Mouse (Mus musculus) limb, embryonic 14.5 days (tissue): ENCODE data around the gene Prtg. TPM values are rescaled to one million over a fixed set of nuclear protein-coding genes. Genes with fewer than 3 reads are reported as not detected.
A peak's percentile ranks its signal among the peaks of the same experiment; 100 is the strongest.

Experiments
- ATAC-seq: fragments of 200-750 bp; cut with Nextera tagmentation; 2 replicates; pipeline ENCODE4 v1.8.0; 2017; ENCODE audit warnings: low read depth, moderate number of reproducible peaks, moderate TSS enrichment; ENCODE audit not compliant: low FRiP score
- DNase-seq: peaks from one replicate; pipeline ENCODE4 v3.0.0-alpha.2; 2015; ENCODE audit warnings: low spot score
- H3K27ac ChIP-seq: fragments of 300-500 bp; sonication (generic); replicated peaks from 2 replicates; pipeline ENCODE4 v1.5.1; 2014; ENCODE audit warnings: low read depth, mild to moderate bottlenecking, low read length, moderate library complexity, mixed read lengths
- H3K27me3 ChIP-seq: fragments of 300-500 bp; sonication (generic); 2 replicates; pipeline ENCODE4 v1.6.1; 2014; ENCODE audit warnings: low read length, mixed read lengths; ENCODE audit not compliant: control insufficient read depth, insufficient read depth
- H3K36me3 ChIP-seq: fragments of 300-500 bp; sonication (generic); 2 replicates; pipeline ENCODE4 v1.6.1; 2014; ENCODE audit warnings: mild to moderate bottlenecking, low read length, moderate library complexity, mixed read lengths; ENCODE audit not compliant: control insufficient read depth, insufficient read depth
- H3K4me1 ChIP-seq: fragments of 300-500 bp; sonication (generic); 2 replicates; pipeline ENCODE4 v1.6.1; 2014; ENCODE audit warnings: antibody characterized with exemption, low read length, mixed read lengths; ENCODE audit not compliant: control insufficient read depth, insufficient read depth
- H3K4me2 ChIP-seq: fragments of 300-500 bp; sonication (generic); replicated peaks from 2 replicates; pipeline ENCODE4 v1.6.1; 2014; ENCODE audit warnings: low read depth, mild to moderate bottlenecking, low read length, moderate library complexity; ENCODE audit not compliant: severe bottlenecking
- H3K4me3 ChIP-seq: fragments of 300-500 bp; sonication (generic); replicated peaks from 2 replicates; pipeline ENCODE4 v1.5.1; 2014; ENCODE audit warnings: low read length
- H3K9ac ChIP-seq: fragments of 300-500 bp; sonication (generic); 2 replicates; pipeline ENCODE4 v1.6.1; 2014; ENCODE audit warnings: mild to moderate bottlenecking, low read depth, low read length, moderate library complexity; ENCODE audit not compliant: severe bottlenecking
- H3K9me3 ChIP-seq: fragments of 300-500 bp; sonication (generic); 2 replicates; pipeline ENCODE4 v1.6.1; 2016; ENCODE audit warnings: low read length; ENCODE audit not compliant: control insufficient read depth
- POLR2A ChIP-seq: fragments of 200-500 bp; IDR thresholded peaks from 2 replicates; pipeline ENCODE4 v1.8.0; 2012; ENCODE audit warnings: inconsistent platforms, mild to moderate bottlenecking, moderate library complexity, borderline replicate concordance; ENCODE audit not compliant: insufficient read depth, insufficient read length; ENCODE audit errors: extremely low read depth
- WGBS: fragments of 180-500 bp; shearing (Covaris S2); extraction: QIAGEN DNeasy Blood & Tissue Kit; methylation state at CpG from one replicate; pipeline ENCODE4 v1.1.7; 2014; 5-methylcytosine and 5-hydroxymethylcytosine counted together
- polyA plus RNA-seq, 2 experiments: library from polyadenylated mRNA; depleted of rRNA in 1 of 2; stranded (reverse) in 1 of 2; unstranded in 1 of 2; fragments of >200 nt; fragmentation: Nextera tagmentation in 1 of 2; extraction: Ambion mirVana in 1 of 2; gene quantifications; 2 replicates each; pipeline versions ENCODE4 v1.2.1 to v1.2.3; 2012 to 2014

Prtg gene
- polyA plus RNA-seq, 2 experiments: 0.57 to 0.87 TPM

- no peak for TF ChIP-seq POLR2A
- ATAC-seq: no peak
- Histone ChIP-seq H3K27ac (no peak overlapping the region), H3K9me3 (no peaks in the 10 kb centered on the region), H3K9ac (no peak overlapping the region), H3K4me2 (no peak overlapping the region), H3K27me3 (0 out of 2 replicates have a peak, but pooled peaks cover 6% of the 10 kb centered on the region), H3K36me3 (no peaks in the 10 kb centered on the region), H3K4me3 (no peak overlapping the region), H3K4me1 (peaks cover 14% of the 10 kb centered on the region)
- DNase-seq: no peak
- 28% methylated on average over 3 of the region's 3 CpGs for WGBS
These were observed 19.3 kb downstream of the Prtg start for GRCm38 (mm10) chr9:72825976-72826375.

GRCm38 (mm10) chr9:72828616-72829257 lies 22.1 kb downstream of the Prtg start:
- peak; percentile 74; the same call in 1 of the 2 replicates for ATAC-seq
- 43% methylated on average over 5 of the region's 5 CpGs for WGBS

GRCm38 (mm10) chr9:72833992-72834696 lies 27.5 kb downstream of the Prtg start:
- Histone ChIP-seq H3K36me3 (no peaks in the 10 kb centered on the region), H3K4me2 (no peak overlapping the region), H3K27me3 (no peaks in the 10 kb centered on the region; the same call in 1 of the 2 replicates), H3K9ac (no peak overlapping the region), H3K27ac (no peak overlapping the region), H3K4me3 (no peak overlapping the region), H3K9me3 (no peaks in the 10 kb centered on the region), H3K4me1 (peaks cover 19% of the 10 kb centered on the region; the same call in 1 of the 2 replicates)
- ATAC-seq (no peak), DNase-seq (no peak)
- 56% methylated on average over 10 of the region's 10 CpGs for WGBS
- no peak for TF ChIP-seq POLR2A

More at GRCm38 (mm10) chr9:72828616-72829257, 22.1 kb downstream of the Prtg start:
- TF ChIP-seq POLR2A: no peak
- H3K4me1 ChIP-seq: peaks cover 14% of the 10 kb centered on the region
- no peak overlapping the region for H3K4me2 ChIP-seq
- DNase-seq: peak; percentile 39
- no peaks in the 10 kb centered on the region for H3K36me3 ChIP-seq
- H3K27me3 ChIP-seq: 0 out of 2 replicates have a peak, but pooled peaks cover 6% of the 10 kb centered on the region
- H3K9me3 ChIP-seq: no peaks in the 10 kb centered on the region
- no peak overlapping the region for H3K9ac ChIP-seq
- peak overlapping the region; percentile 40; the same call in 1 of the 2 replicates for H3K27ac ChIP-seq
- H3K4me3 ChIP-seq: no peak overlapping the region

GRCm38 (mm10) chr9:72835007-72835406 lies 28.3 kb downstream of the Prtg start:
- H3K9me3 ChIP-seq: no peaks in the 10 kb centered on the region
- H3K4me2 ChIP-seq: no peak overlapping the region
- no peak overlapping the region for H3K4me3 ChIP-seq
- no peak overlapping the region for H3K9ac ChIP-seq
- H3K4me1 ChIP-seq: peaks cover 15% of the 10 kb centered on the region; the same call in 1 of the 2 replicates
- TF ChIP-seq POLR2A: no peak
- 89% methylated on average over 1 of the region's 1 CpGs for WGBS
- no peak for DNase-seq
- H3K27ac ChIP-seq: no peak overlapping the region
- H3K36me3 ChIP-seq: no peaks in the 10 kb centered on the region
- ATAC-seq: no peak
- H3K27me3 ChIP-seq: no peaks in the 10 kb centered on the region; the same call in 1 of the 2 replicates

GRCm38 (mm10) chr9:72836708-72837495 lies 30.2 kb downstream of the Prtg start:
- Histone ChIP-seq H3K36me3 (no peaks in the 10 kb centered on the region), H3K4me2 (no peak overlapping the region), H3K27ac (no peak overlapping the region), H3K4me3 (no peak overlapping the region), H3K4me1 (peaks cover 15% of the 10 kb centered on the region; the same call in 1 of the 2 replicates), H3K9me3 (no peaks in the 10 kb centered on the region), H3K27me3 (no peaks in the 10 kb centered on the region; the same call in 1 of the 2 replicates), H3K9ac (no peak overlapping the region)
- 26% methylated on average over 11 of the region's 11 CpGs for WGBS
- ATAC-seq (0 out of 2 replicates have a peak, but pooled peaks have one; percentile 57), DNase-seq (peak; percentile 20)
- TF ChIP-seq POLR2A: no peak
